Mouse (Mus musculus): ENCODE results near the gene Gm30083. TPM values are rescaled to one million over a fixed set of nuclear protein-coding genes. Genes with fewer than 3 reads are reported as not detected.

Gene Gm30083
- not detected in 2 replicates for polyA plus RNA-seq (2014; fragmentation: Nextera tagmentation; extraction: Ambion mirVana)

DNA sequence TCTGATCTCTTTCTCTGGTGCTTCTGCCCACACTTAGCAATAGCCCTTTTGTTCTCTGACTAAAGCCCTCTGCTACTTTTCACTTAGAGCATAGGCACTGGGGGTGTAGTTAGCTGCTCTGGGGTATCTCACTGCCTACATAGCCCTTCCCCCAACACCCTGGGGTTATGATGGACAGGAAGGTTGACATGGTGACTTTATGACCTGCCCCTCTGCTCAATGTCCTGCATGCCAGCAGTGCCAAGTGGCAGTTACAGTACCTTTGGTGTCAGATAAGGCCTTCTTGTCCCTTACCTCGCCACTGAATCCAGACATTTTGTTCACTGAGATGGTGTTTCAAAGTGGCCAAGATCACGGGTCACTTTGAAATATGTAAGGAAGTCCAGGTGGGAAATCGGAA lies at the start of gene Gm30083:
Gm30083 (minus strand) TSS at position 120 of the 400 bp plus-strand sequence.
- Histone ChIP-seq H3K9ac (ENCODE audit: low read depth, low read length) (no peak within 1 kb of the TSS), H3K4me2 (replicated peaks; ENCODE audit: low read depth, low read length) (no peak within 1 kb of the TSS), H3K4me1 (replicated peaks; ENCODE audit: control insufficient read depth, insufficient read depth, low read length) (no peaks in the 10 kb centered on the region), H3K4me3 (ENCODE audit: low read depth, low read length) (no peak within 1 kb of the TSS), H3K27ac (ENCODE audit: low read depth, low read length) (no peak within 1 kb of the TSS), H3K27me3 (ENCODE audit: control insufficient read depth, insufficient read depth, low read length) (no peaks in the 10 kb centered on the region), H3K36me3 (ENCODE audit: control insufficient read depth, insufficient read depth, low read length) (no peaks in the 10 kb centered on the region), H3K9me3 (ENCODE audit: control insufficient read depth, low read length) (no peaks in the 10 kb centered on the region)
- WGBS: 88% methylated on average over 3 of the region's 3 CpGs
- no peak for ATAC-seq (ENCODE audit: low FRiP score)
- DNase-seq (ENCODE audit: low spot score): no peak

DNA sequence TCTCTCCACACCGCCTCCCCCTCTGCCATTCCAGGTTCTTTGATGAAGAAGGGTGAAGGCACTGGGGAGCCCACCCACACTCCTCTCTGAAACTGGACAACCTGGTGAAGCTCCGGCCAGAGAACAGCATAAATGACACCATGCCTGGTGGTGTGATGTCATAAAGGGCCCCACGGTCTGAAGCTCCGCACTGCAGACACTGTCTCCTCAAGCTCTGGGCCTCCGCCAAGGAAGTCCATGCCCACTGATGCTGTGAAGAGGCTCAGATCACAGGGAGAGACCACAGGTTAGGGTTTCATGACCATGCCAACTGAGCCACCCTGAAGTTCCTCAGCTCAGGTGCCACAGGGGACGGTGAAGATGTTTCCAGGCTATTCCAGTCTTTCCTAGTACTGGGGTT lies 37.5 kb upstream of the Gm30083 start, which contains the start of gene Antxrl:
Antxrl (plus strand) TSS at position 192 of the 400 bp plus-strand sequence.
- H3K9me3 ChIP-seq (ENCODE audit: control insufficient read depth, low read length): no peaks in the 10 kb centered on the region
- ATAC-seq (ENCODE audit: low FRiP score) (no peak), DNase-seq (ENCODE audit: low spot score) (no peak)
- no peaks in the 10 kb centered on the region for H3K27me3 ChIP-seq (ENCODE audit: control insufficient read depth, insufficient read depth, low read length)
- H3K9ac ChIP-seq (ENCODE audit: low read depth, low read length): no peak within 1 kb of the TSS
- H3K36me3 ChIP-seq (ENCODE audit: control insufficient read depth, insufficient read depth, low read length): no peaks in the 10 kb centered on the region
- H3K27ac ChIP-seq (ENCODE audit: low read depth, low read length): no peak within 1 kb of the TSS
- H3K4me2 ChIP-seq (replicated peaks; ENCODE audit: low read depth, low read length): no peak within 1 kb of the TSS
- no peak within 1 kb of the TSS for H3K4me3 ChIP-seq (ENCODE audit: low read depth, low read length)
- H3K4me1 ChIP-seq (replicated peaks; ENCODE audit: control insufficient read depth, insufficient read depth, low read length): no peaks in the 10 kb centered on the region
- WGBS: 90% methylated on average over 6 of the region's 6 CpGs

DNA sequence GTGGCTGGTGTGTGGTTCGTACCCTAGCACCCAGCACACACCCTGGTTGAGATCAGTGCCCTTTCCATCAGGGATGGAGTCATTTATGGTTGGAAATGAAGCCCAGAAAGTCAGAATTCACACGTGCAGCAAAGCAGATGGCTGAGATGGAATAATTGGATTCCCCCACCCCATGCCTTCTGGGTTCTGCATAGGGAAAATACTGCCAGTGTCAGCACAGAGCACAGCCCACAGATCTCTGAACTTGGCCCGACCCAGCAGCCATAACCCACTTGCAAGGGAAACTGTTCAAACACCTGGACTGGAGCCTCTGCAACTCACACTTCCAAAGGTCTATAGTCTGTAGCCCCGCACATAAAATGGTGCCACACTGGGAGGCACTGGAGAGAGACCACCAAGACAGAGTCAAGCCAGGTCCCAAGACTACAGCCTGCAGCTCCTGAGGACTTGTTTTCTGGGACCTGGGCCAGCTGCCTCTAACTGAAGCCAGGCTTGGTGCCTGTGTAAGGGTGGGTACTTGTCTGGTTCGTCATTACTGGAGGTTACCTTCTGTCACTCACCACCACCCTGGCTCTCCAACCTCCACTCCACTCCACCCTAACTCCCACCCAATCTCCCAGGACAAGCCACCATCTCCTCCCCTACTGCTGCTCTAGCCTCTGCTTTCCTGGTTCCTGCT lies 35.3 kb upstream of the Gm30083 start:
- Histone ChIP-seq H3K4me2 (replicated peaks; ENCODE audit: low read depth, low read length) (no peak overlapping the region), H3K9me3 (ENCODE audit: control insufficient read depth, low read length) (no peaks in the 10 kb centered on the region), H3K27me3 (ENCODE audit: control insufficient read depth, insufficient read depth, low read length) (no peaks in the 10 kb centered on the region), H3K36me3 (ENCODE audit: control insufficient read depth, insufficient read depth, low read length) (no peaks in the 10 kb centered on the region), H3K4me1 (replicated peaks; ENCODE audit: control insufficient read depth, insufficient read depth, low read length) (no peaks in the 10 kb centered on the region), H3K9ac (ENCODE audit: low read depth, low read length) (no peak overlapping the region), H3K4me3 (ENCODE audit: low read depth, low read length) (no peak overlapping the region), H3K27ac (ENCODE audit: low read depth, low read length) (no peak overlapping the region)
- DNase-seq (ENCODE audit: low spot score) (no peak), ATAC-seq (ENCODE audit: low FRiP score) (no peak)
- WGBS: 77% methylated on average over 5 of the region's 5 CpGs

DNA sequence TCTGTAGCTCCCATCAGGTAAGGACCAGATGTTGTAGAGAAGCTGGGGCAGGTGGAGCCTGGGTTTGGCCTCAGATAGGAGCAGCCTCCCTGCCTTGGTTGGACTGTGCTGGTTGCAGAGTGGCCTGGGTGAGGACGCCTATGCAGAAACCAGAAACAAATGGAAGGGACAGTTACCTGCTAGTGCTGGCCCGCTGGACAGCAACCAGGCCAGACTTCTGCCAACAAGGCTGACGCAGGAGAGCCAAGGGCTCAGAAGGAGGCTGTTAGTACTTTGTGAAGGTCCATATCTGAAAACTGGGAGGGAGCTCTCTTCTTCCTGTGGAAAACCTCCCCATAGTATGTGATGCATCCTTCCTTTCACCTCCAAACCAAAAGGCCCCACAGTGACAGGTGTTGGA lies 28.4 kb upstream of the Gm30083 start:
- no peaks in the 10 kb centered on the region for H3K27me3 ChIP-seq (ENCODE audit: control insufficient read depth, insufficient read depth, low read length)
- no peaks in the 10 kb centered on the region for H3K4me1 ChIP-seq (replicated peaks; ENCODE audit: control insufficient read depth, insufficient read depth, low read length)
- no peak overlapping the region for H3K4me3 ChIP-seq (ENCODE audit: low read depth, low read length)
- DNase-seq (ENCODE audit: low spot score): no peak
- no peaks in the 10 kb centered on the region for H3K9me3 ChIP-seq (ENCODE audit: control insufficient read depth, low read length)
- no peak overlapping the region for H3K9ac ChIP-seq (ENCODE audit: low read depth, low read length)
- H3K27ac ChIP-seq (ENCODE audit: low read depth, low read length): no peak overlapping the region
- no peak overlapping the region for H3K4me2 ChIP-seq (replicated peaks; ENCODE audit: low read depth, low read length)
- WGBS: 67% methylated on average over 3 of the region's 3 CpGs
- no peaks in the 10 kb centered on the region for H3K36me3 ChIP-seq (ENCODE audit: control insufficient read depth, insufficient read depth, low read length)
- no peak for ATAC-seq (ENCODE audit: low FRiP score)

DNA sequence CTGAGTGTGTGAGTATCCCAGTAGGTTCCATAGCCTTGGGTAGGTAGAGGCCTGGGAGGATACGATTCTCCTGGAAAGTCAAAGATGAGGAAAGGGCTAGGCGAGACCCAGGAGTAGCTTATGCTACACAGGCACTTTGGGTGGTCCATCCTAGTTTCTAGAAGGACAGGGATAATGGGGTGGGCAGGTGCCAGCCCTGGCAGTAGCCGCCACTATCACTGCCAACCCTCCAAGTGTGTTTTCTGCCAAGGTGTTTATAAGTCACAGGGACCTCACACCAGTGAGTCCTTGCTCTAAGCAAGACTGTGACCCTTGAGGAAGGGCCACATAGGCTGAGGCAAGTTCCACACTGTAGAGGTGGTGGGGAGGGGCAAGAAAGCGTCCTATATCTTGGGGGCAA lies 26.3 kb upstream of the Gm30083 start:
- Histone ChIP-seq H3K36me3 (ENCODE audit: control insufficient read depth, insufficient read depth, low read length) (no peaks in the 10 kb centered on the region), H3K4me2 (replicated peaks; ENCODE audit: low read depth, low read length) (no peak overlapping the region), H3K27me3 (ENCODE audit: control insufficient read depth, insufficient read depth, low read length) (no peaks in the 10 kb centered on the region), H3K27ac (ENCODE audit: low read depth, low read length) (no peak overlapping the region), H3K9me3 (ENCODE audit: control insufficient read depth, low read length) (no peaks in the 10 kb centered on the region), H3K4me1 (replicated peaks; ENCODE audit: control insufficient read depth, insufficient read depth, low read length) (no peaks in the 10 kb centered on the region), H3K4me3 (ENCODE audit: low read depth, low read length) (no peak overlapping the region), H3K9ac (ENCODE audit: low read depth, low read length) (no peak overlapping the region)
- WGBS: 79% methylated on average over 4 of the region's 4 CpGs
- ATAC-seq (ENCODE audit: low FRiP score): no peak
- no peak for DNase-seq (ENCODE audit: low spot score)

DNA sequence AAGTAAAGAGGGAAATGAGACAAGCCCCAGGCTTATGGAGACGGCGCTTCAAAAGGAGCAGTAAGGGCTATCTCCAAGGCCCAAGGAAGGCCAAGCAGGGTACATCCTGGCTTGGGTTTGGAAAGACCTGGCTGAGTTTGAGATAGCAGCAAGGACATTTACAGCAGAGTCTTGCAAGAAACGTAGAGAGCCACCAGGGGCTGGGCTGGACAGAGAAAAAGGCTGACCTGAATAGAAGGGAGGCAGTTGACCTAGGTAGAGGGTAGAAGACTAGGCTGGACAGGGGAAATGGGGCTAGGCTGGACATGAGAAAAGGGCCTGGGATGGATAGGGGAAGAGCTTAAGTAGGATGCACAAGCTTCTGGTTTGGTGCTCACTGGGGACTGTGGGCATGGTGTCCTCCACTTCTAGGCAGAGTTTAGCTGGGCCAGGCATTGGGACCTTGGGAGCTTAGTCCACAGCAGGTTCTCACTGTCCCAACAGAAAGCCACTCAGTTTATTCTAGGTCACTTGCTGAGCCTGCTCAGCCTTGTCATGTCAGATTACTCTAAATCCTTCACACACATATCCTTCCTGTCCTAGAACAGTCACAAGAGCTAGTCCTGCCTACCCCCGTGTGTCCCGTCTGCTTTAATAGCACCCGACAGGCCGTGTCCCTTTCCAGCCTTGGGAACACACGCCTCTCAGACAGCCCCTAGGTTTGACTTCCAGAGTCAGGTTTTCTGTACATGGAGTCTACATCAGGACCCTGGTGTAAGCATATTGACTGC lies 19.0 kb upstream of the Gm30083 start:
- ATAC-seq (ENCODE audit: low FRiP score) (no peak), DNase-seq (ENCODE audit: low spot score) (no peak)
- no peak overlapping the region for H3K27ac ChIP-seq (ENCODE audit: low read depth, low read length)
- no peak overlapping the region for H3K4me2 ChIP-seq (replicated peaks; ENCODE audit: low read depth, low read length)
- no peaks in the 10 kb centered on the region for H3K36me3 ChIP-seq (ENCODE audit: control insufficient read depth, insufficient read depth, low read length)
- H3K9me3 ChIP-seq (ENCODE audit: control insufficient read depth, low read length): no peaks in the 10 kb centered on the region
- no peak overlapping the region for H3K4me3 ChIP-seq (ENCODE audit: low read depth, low read length)
- H3K4me1 ChIP-seq (replicated peaks; ENCODE audit: control insufficient read depth, insufficient read depth, low read length): no peaks in the 10 kb centered on the region
- no peaks in the 10 kb centered on the region for H3K27me3 ChIP-seq (ENCODE audit: control insufficient read depth, insufficient read depth, low read length)
- WGBS: 85% methylated on average over 8 of the region's 8 CpGs
- no peak overlapping the region for H3K9ac ChIP-seq (ENCODE audit: low read depth, low read length)

DNA sequence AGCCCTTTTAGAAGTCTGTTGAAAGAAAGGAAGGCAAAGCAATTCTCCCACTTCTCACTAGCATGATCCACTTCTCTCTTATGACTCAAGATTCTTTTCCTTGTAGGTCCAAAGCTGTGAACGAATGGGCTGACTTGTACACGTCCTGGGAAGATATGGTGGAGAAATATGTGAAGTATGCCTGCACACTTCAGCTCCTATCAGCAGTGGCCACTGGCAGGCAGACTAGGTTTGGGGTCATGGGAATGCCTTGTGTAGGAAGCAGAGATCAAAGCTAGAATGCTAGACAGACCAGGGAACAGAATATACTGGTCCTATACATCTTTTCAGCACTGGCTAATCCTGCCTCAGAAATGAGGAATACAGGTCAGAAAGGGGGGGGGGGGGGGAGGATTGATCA lies 11.7 kb upstream of the Gm30083 start:
- Histone ChIP-seq H3K4me1 (replicated peaks; ENCODE audit: control insufficient read depth, insufficient read depth, low read length) (no peaks in the 10 kb centered on the region), H3K27ac (ENCODE audit: low read depth, low read length) (no peak overlapping the region), H3K9ac (ENCODE audit: low read depth, low read length) (no peak overlapping the region), H3K36me3 (ENCODE audit: control insufficient read depth, insufficient read depth, low read length) (no peaks in the 10 kb centered on the region), H3K4me2 (replicated peaks; ENCODE audit: low read depth, low read length) (no peak overlapping the region), H3K9me3 (ENCODE audit: control insufficient read depth, low read length) (no peaks in the 10 kb centered on the region), H3K27me3 (ENCODE audit: control insufficient read depth, insufficient read depth, low read length) (no peaks in the 10 kb centered on the region), H3K4me3 (ENCODE audit: low read depth, low read length) (no peak overlapping the region)
- WGBS: 76% methylated on average over 2 of the region's 2 CpGs
- ATAC-seq (ENCODE audit: low FRiP score) (no peak), DNase-seq (ENCODE audit: low spot score) (no peak)

DNA sequence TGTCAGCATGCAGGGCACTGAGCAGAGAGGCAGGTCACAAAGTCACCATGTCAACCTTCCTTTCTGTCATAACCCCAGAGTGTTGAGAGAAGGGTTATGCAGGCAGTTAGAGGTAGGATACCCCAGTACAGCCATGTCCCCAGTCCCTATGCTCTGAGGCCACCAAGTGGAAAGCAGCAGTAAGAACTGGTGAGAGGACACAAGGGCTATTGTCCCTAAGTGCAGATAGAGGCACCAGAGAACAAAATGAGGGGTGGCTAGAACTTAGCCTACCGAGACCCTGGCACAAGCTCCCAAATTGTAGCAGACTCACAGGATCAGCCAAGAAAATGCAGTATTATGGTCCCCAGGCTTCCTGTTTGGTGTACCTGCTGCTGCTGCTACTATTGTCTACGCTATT lies 2.0 kb upstream of the Gm30083 start:
- Histone ChIP-seq H3K27ac (ENCODE audit: low read depth, low read length) (no peak overlapping the region), H3K4me3 (ENCODE audit: low read depth, low read length) (no peak overlapping the region), H3K4me2 (replicated peaks; ENCODE audit: low read depth, low read length) (no peak overlapping the region), H3K9ac (ENCODE audit: low read depth, low read length) (no peak overlapping the region), H3K27me3 (ENCODE audit: control insufficient read depth, insufficient read depth, low read length) (no peaks in the 10 kb centered on the region), H3K36me3 (ENCODE audit: control insufficient read depth, insufficient read depth, low read length) (no peaks in the 10 kb centered on the region), H3K9me3 (ENCODE audit: control insufficient read depth, low read length) (no peaks in the 10 kb centered on the region), H3K4me1 (replicated peaks; ENCODE audit: control insufficient read depth, insufficient read depth, low read length) (no peaks in the 10 kb centered on the region)
- WGBS: 90% methylated on average over 2 of the region's 2 CpGs
- ATAC-seq (ENCODE audit: low FRiP score) (no peak), DNase-seq (ENCODE audit: low spot score) (no peak)

DNA sequence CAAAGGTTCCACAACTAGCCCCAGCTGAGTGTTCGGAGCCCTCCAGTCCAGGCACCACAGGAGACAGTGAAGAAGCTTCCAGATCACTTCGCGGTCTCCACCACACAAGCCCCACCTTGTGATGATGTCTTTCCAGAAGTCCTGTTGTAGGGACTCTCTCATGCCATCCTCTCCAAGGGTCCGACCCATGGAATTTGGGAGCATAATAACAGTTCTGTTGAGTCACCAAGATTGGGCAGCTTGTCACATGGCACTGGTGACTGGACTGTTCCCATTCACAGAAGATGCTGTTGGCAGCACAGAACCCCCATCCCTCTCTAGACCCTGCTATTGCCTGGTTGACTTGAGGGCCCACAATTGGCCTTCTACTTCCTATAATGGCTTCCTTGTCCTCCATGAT lies 1.4 kb upstream of the Gm30083 start, which contains the start of gene Gm5460:
Gm5460 (plus strand) TSS at position 378 of the 400 bp plus-strand sequence.
- no peak within 1 kb of the TSS for H3K4me3 ChIP-seq (ENCODE audit: low read depth, low read length)
- H3K27ac ChIP-seq (ENCODE audit: low read depth, low read length): no peak within 1 kb of the TSS
- no peak for DNase-seq (ENCODE audit: low spot score)
- 95% methylated on average over 4 of the region's 4 CpGs for WGBS
- H3K36me3 ChIP-seq (ENCODE audit: control insufficient read depth, insufficient read depth, low read length): no peaks in the 10 kb centered on the region
- no peak within 1 kb of the TSS for H3K4me2 ChIP-seq (replicated peaks; ENCODE audit: low read depth, low read length)
- H3K9ac ChIP-seq (ENCODE audit: low read depth, low read length): no peak within 1 kb of the TSS
- no peaks in the 10 kb centered on the region for H3K4me1 ChIP-seq (replicated peaks; ENCODE audit: control insufficient read depth, insufficient read depth, low read length)
- H3K9me3 ChIP-seq (ENCODE audit: control insufficient read depth, low read length): no peaks in the 10 kb centered on the region
- no peak for ATAC-seq (ENCODE audit: low FRiP score)
- no peaks in the 10 kb centered on the region for H3K27me3 ChIP-seq (ENCODE audit: control insufficient read depth, insufficient read depth, low read length)

Measured in hindbrain, embryonic 11.5 days (tissue).